Mouse (Mus musculus) erythroblast, adult 5-6 weeks (primary cell): ENCODE data around the gene Olfr1218. TPM values are rescaled to one million over a fixed set of nuclear protein-coding genes. Genes with fewer than 3 reads are reported as not detected.
"Not testable (repeated sequence)": the region's sequence is repeated elsewhere in the genome, so short reads cannot be mapped to it uniquely, and the experiment has no call there.

Source experiments
- ATAC-seq: replicated peaks from 2 replicates; pipeline ENCODE4 v1.8.0; 2016; ENCODE audit warnings: moderate number of reproducible peaks, mild to moderate bottlenecking, moderate TSS enrichment, inconsistent platforms; ENCODE audit not compliant: poor library complexity, low FRiP score, severe bottlenecking
- total RNA-seq, 2 experiments: library from RNA; stranded (forward) in 1 of 2; stranded (reverse) in 1 of 2; fragments of 150-400 nt in 1 of 2; fragments of 200-764, 138-1000 nt in 1 of 2; gene quantifications; 2 replicates each; pipeline versions ENCODE4 v1.2.3 to v1.2.4; 2015 to 2017; ENCODE audit warnings: low replicate concordance in 2 of 2

Gene Olfr1218
- total RNA-seq (2015; ENCODE audit: low replicate concordance) = not detected in 2 replicates
- 0.14 TPM in 1 of 2 replicates, not detected in the other for total RNA-seq (2017; ENCODE audit: low replicate concordance)

GRCm38 (mm10) chr2:89061087-89061486 is at the start of gene Olfr1218:
TSS of gene Olfr1218 (minus strand) at chr2:89061187.
- ATAC-seq = no peak

- ATAC-seq = no peak
These were observed 45.7 kb upstream of the Olfr1218 start, which contains the start of gene Olfr1220 for GRCm38 (mm10) chr2:89106735-89107134. TSS of gene Olfr1220 (minus strand) at chr2:89106835.

- no peak for ATAC-seq
These were observed 44.7 kb upstream of the Olfr1218 start for GRCm38 (mm10) chr2:89105651-89106050.

- no peak for ATAC-seq
These were observed 32.9 kb upstream of the Olfr1218 start for GRCm38 (mm10) chr2:89093848-89094247.

- ATAC-seq = no peak
These were observed 22.4 kb upstream of the Olfr1218 start, which contains the start of gene Olfr1219 for GRCm38 (mm10) chr2:89083413-89083812. TSS of gene Olfr1219 (minus strand) at chr2:89083513.

GRCm38 (mm10) chr2:89081487-89081886 is 20.5 kb upstream of the Olfr1218 start:
- no peak for ATAC-seq

- ATAC-seq = no peak
These were observed 29.0 kb downstream of the Olfr1218 start, which contains the start of gene Olfr1217 for GRCm38 (mm10) chr2:89031965-89032364. TSS of gene Olfr1217 (minus strand) at chr2:89032065.

- ATAC-seq = not testable (repeated sequence)
These were observed 39.6 kb downstream of the Olfr1218 start for GRCm38 (mm10) chr2:89021436-89021835.

GRCm38 (mm10) chr2:89018240-89018639 is 42.7 kb downstream of the Olfr1218 start, which contains the start of gene Olfr1216:
TSS of gene Olfr1216 (minus strand) at chr2:89018340.
- no peak for ATAC-seq

GRCm38 (mm10) chr2:89006873-89007272 is 54.1 kb downstream of the Olfr1218 start, which contains the start of gene Olfr1215:
TSS of gene Olfr1215 (minus strand) at chr2:89006973.
- ATAC-seq = no peak

Other genes with a start within 250 kb of the Olfr1218 start
- gene Olfr1202, start 246.7 kb downstream of the Olfr1218 start, total RNA-seq (2015; ENCODE audit: low replicate concordance) = not detected in 2 replicates
- not detected in 2 replicates for gene Olfr1202, start 246.7 kb downstream of the Olfr1218 start, total RNA-seq (2017; ENCODE audit: low replicate concordance)
- gene Olfr1205, start 231.4 kb downstream of the Olfr1218 start, total RNA-seq (2015; ENCODE audit: low replicate concordance) = not detected in 2 replicates
- 0.28 TPM in 1 of 2 replicates, not detected in the other for gene Olfr1205, start 231.4 kb downstream of the Olfr1218 start, total RNA-seq (2017; ENCODE audit: low replicate concordance)
- 14.6 TPM in 1 of 2 replicates, not detected in the other for gene Olfr1204, start 211.9 kb downstream of the Olfr1218 start, total RNA-seq (2015; ENCODE audit: low replicate concordance)
- not detected in 2 replicates for gene Olfr1204, start 211.9 kb downstream of the Olfr1218 start, total RNA-seq (2017; ENCODE audit: low replicate concordance)
- gene Olfr1206, start 198.0 kb downstream of the Olfr1218 start, total RNA-seq (2015; ENCODE audit: low replicate concordance) = not detected in 2 replicates
- not detected in 2 replicates for gene Olfr1206, start 198.0 kb downstream of the Olfr1218 start, total RNA-seq (2017; ENCODE audit: low replicate concordance)
- gene Olfr1208, start 158.9 kb downstream of the Olfr1218 start, total RNA-seq (2015; ENCODE audit: low replicate concordance) = not detected in 2 replicates
- not detected in 2 replicates for gene Olfr1208, start 158.9 kb downstream of the Olfr1218 start, total RNA-seq (2017; ENCODE audit: low replicate concordance)
- gene Olfr1209, start 146.0 kb downstream of the Olfr1218 start, total RNA-seq (2015; ENCODE audit: low replicate concordance) = not detected in 2 replicates
- not detected in 2 replicates for gene Olfr1209, start 146.0 kb downstream of the Olfr1218 start, total RNA-seq (2017; ENCODE audit: low replicate concordance)
- gene Olfr1211, start 123.1 kb downstream of the Olfr1218 start, total RNA-seq (2015; ENCODE audit: low replicate concordance) = not detected in 2 replicates
- not detected in 2 replicates for gene Olfr1211, start 123.1 kb downstream of the Olfr1218 start, total RNA-seq (2017; ENCODE audit: low replicate concordance)
- not detected in 2 replicates for gene Olfr1212, start 107.2 kb downstream of the Olfr1218 start, total RNA-seq (2015; ENCODE audit: low replicate concordance)
- 0.43 TPM in 1 of 2 replicates, not detected in the other for gene Olfr1212, start 107.2 kb downstream of the Olfr1218 start, total RNA-seq (2017; ENCODE audit: low replicate concordance)
- not detected in 2 replicates for gene Gm13762, start 80.9 kb downstream of the Olfr1218 start, total RNA-seq (2015; ENCODE audit: low replicate concordance)
- not detected in 2 replicates for gene Gm13762, start 80.9 kb downstream of the Olfr1218 start, total RNA-seq (2017; ENCODE audit: low replicate concordance)
- gene Olfr1214, start 68.5 kb downstream of the Olfr1218 start, total RNA-seq (2015; ENCODE audit: low replicate concordance) = not detected in 2 replicates
- gene Olfr1214, start 68.5 kb downstream of the Olfr1218 start, total RNA-seq (2017; ENCODE audit: low replicate concordance) = not detected in 2 replicates
- not detected in 2 replicates for gene Olfr1215, start 54.2 kb downstream of the Olfr1218 start, total RNA-seq (2015; ENCODE audit: low replicate concordance)
- gene Olfr1215, start 54.2 kb downstream of the Olfr1218 start, total RNA-seq (2017; ENCODE audit: low replicate concordance) = not detected in 2 replicates
- not detected in 2 replicates for gene Olfr1216, start 42.8 kb downstream of the Olfr1218 start, total RNA-seq (2015; ENCODE audit: low replicate concordance)
- not detected in 2 replicates for gene Olfr1216, start 42.8 kb downstream of the Olfr1218 start, total RNA-seq (2017; ENCODE audit: low replicate concordance)
- gene Olfr1217, start 29.1 kb downstream of the Olfr1218 start, total RNA-seq (2015; ENCODE audit: low replicate concordance) = not detected in 2 replicates
- not detected in 2 replicates for gene Olfr1217, start 29.1 kb downstream of the Olfr1218 start, total RNA-seq (2017; ENCODE audit: low replicate concordance)
- not detected in 2 replicates for gene Olfr1219, start 22.3 kb upstream of the Olfr1218 start, total RNA-seq (2015; ENCODE audit: low replicate concordance)
- 0.09 TPM in 1 of 2 replicates, not detected in the other for gene Olfr1219, start 22.3 kb upstream of the Olfr1218 start, total RNA-seq (2017; ENCODE audit: low replicate concordance)
- not detected in 2 replicates for gene Olfr1220, start 45.6 kb upstream of the Olfr1218 start, total RNA-seq (2015; ENCODE audit: low replicate concordance)
- not detected in 2 replicates for gene Olfr1220, start 45.6 kb upstream of the Olfr1218 start, total RNA-seq (2017; ENCODE audit: low replicate concordance)
- gene Olfr1221, start 56.1 kb upstream of the Olfr1218 start, total RNA-seq (2015; ENCODE audit: low replicate concordance) = not detected in 2 replicates
- gene Olfr1221, start 56.1 kb upstream of the Olfr1218 start, total RNA-seq (2017; ENCODE audit: low replicate concordance) = not detected in 2 replicates
- 0.21 TPM in 1 of 2 replicates, not detected in the other for gene Olfr1222, start 71.9 kb upstream of the Olfr1218 start, total RNA-seq (2015; ENCODE audit: low replicate concordance)
- gene Olfr1222, start 71.9 kb upstream of the Olfr1218 start, total RNA-seq (2017; ENCODE audit: low replicate concordance) = not detected in 2 replicates
- not detected in 2 replicates for gene Olfr1223, start 90.4 kb upstream of the Olfr1218 start, total RNA-seq (2015; ENCODE audit: low replicate concordance)
- gene Olfr1223, start 90.4 kb upstream of the Olfr1218 start, total RNA-seq (2017; ENCODE audit: low replicate concordance) = not detected in 2 replicates
- not detected in 2 replicates for gene Olfr1224-ps1, start 102.9 kb upstream of the Olfr1218 start, total RNA-seq (2015; ENCODE audit: low replicate concordance)
- gene Olfr1224-ps1, start 102.9 kb upstream of the Olfr1218 start, total RNA-seq (2017; ENCODE audit: low replicate concordance) = not detected in 2 replicates
- not detected in 2 replicates for gene Olfr1225, start 113.5 kb upstream of the Olfr1218 start, total RNA-seq (2015; ENCODE audit: low replicate concordance)
- gene Olfr1225, start 113.5 kb upstream of the Olfr1218 start, total RNA-seq (2017; ENCODE audit: low replicate concordance) = not detected in 2 replicates
- gene Olfr1226, start 138.9 kb upstream of the Olfr1218 start, total RNA-seq (2015; ENCODE audit: low replicate concordance) = not detected in 2 replicates
- gene Olfr1226, start 138.9 kb upstream of the Olfr1218 start, total RNA-seq (2017; ENCODE audit: low replicate concordance) = not detected in 2 replicates
- gene Olfr1228, start 192.9 kb upstream of the Olfr1218 start, total RNA-seq (2015; ENCODE audit: low replicate concordance) = not detected in 2 replicates
- not detected in 2 replicates for gene Olfr1228, start 192.9 kb upstream of the Olfr1218 start, total RNA-seq (2017; ENCODE audit: low replicate concordance)
- not detected in 2 replicates for gene Olfr1229, start 226.8 kb upstream of the Olfr1218 start, total RNA-seq (2015; ENCODE audit: low replicate concordance)
- gene Olfr1229, start 226.8 kb upstream of the Olfr1218 start, total RNA-seq (2017; ENCODE audit: low replicate concordance) = not detected in 2 replicates
- gene Olfr1230, start 236.1 kb upstream of the Olfr1218 start, total RNA-seq (2015; ENCODE audit: low replicate concordance) = not detected in 2 replicates
- gene Olfr1230, start 236.1 kb upstream of the Olfr1218 start, total RNA-seq (2017; ENCODE audit: low replicate concordance) = not detected in 2 replicates
- not detected in 2 replicates for gene Olfr1231, start 245.9 kb upstream of the Olfr1218 start, total RNA-seq (2015; ENCODE audit: low replicate concordance)
- gene Olfr1231, start 245.9 kb upstream of the Olfr1218 start, total RNA-seq (2017; ENCODE audit: low replicate concordance) = not detected in 2 replicates